Mouse (Mus musculus): ENCODE results near the gene 1700030K09Rik.

- no peak for TF ChIP-seq POLR2A (IDR thresholded peaks at IDR 0.05; ENCODE audit: extremely low read depth, insufficient read depth, low read length)
- TF ChIP-seq CTCF (IDR thresholded peaks at IDR 0.05; ENCODE audit: extremely low read depth, insufficient read depth, low read length) = no peak
Observed at GRCm38 (mm10) chr8:72504637-72505314, 61.1 kb downstream of the 1700030K09Rik start.

Data from cortical plate, adult 2 months (tissue).